Mouse (Mus musculus) heart, embryonic 15.5 days (tissue): ENCODE measurements around the gene Krt80. TPM values are rescaled to one million over a fixed set of nuclear protein-coding genes. Genes with fewer than 3 reads are reported as not detected.

ENCODE experiments used
- ATAC-seq: fragments of 200-750 bp; cut with Nextera tagmentation; replicated peaks from 2 replicates; pipeline ENCODE4 v1.8.0; 2017; ENCODE audit warnings: low read depth, moderate TSS enrichment; ENCODE audit not compliant: insufficient number of reproducible peaks, insufficient read depth, low FRiP score
- H3K27ac ChIP-seq: fragments of 300-500 bp; sonication (generic); 2 replicates; pipeline ENCODE4 v1.5.1; 2015; ENCODE audit warnings: mild to moderate bottlenecking, inconsistent platforms
- H3K27me3 ChIP-seq: fragments of 300-500 bp; sonication (generic); 2 replicates; pipeline ENCODE4 v1.6.1; 2015; ENCODE audit warnings: inconsistent platforms
- H3K36me3 ChIP-seq: fragments of 300-500 bp; sonication (generic); 2 replicates; pipeline ENCODE4 v1.6.1; 2015; ENCODE audit warnings: mild to moderate bottlenecking, inconsistent platforms
- H3K4me1 ChIP-seq: fragments of 300-500 bp; sonication (generic); replicated peaks from 2 replicates; pipeline ENCODE4 v1.6.1; 2015; ENCODE audit warnings: inconsistent platforms
- H3K4me2 ChIP-seq: fragments of 300-500 bp; sonication (generic); 2 replicates; pipeline ENCODE4 v1.6.1; 2015; ENCODE audit warnings: inconsistent platforms, mild to moderate bottlenecking, moderate library complexity
- H3K4me3 ChIP-seq: fragments of 300-500 bp; sonication (generic); 2 replicates; pipeline ENCODE4 v1.5.1; 2015; ENCODE audit warnings: mild to moderate bottlenecking, inconsistent platforms
- H3K9ac ChIP-seq: fragments of 300-500 bp; sonication (generic); 2 replicates; pipeline ENCODE4 v1.6.1; 2015; ENCODE audit warnings: mild to moderate bottlenecking, inconsistent platforms
- H3K9me3 ChIP-seq: fragments of 300-500 bp; sonication (generic); replicated peaks from 2 replicates; pipeline ENCODE4 v1.6.1; 2016; ENCODE audit warnings: inconsistent platforms
- WGBS: fragments of 180-500 bp; shearing (Covaris S2); methylation state at CpG from one replicate; pipeline ENCODE4 v1.1.7; 2015; ENCODE audit warnings: mixed read lengths; 5-methylcytosine and 5-hydroxymethylcytosine counted together
- microRNA counts: library from miRNA; unstranded; fragments of <30 nt; microRNA quantifications from one replicate; lab custom pipeline; 2016
- microRNA-seq: library from miRNA; unstranded; fragments of <30 nt; microRNA quantifications from one replicate; pipeline ENCODE4, GENCODE M21; 2016
- polyA plus RNA-seq: library from polyadenylated mRNA; unstranded; fragments of >200 nt; fragmentation: Nextera tagmentation; extraction: Ambion mirVana; gene quantifications from 2 replicates; pipeline ENCODE4 v1.2.1, GENCODE M21; 2015

Gene Krt80
- polyA plus RNA-seq, 1 experiment from 2014 or later, result 8.1 TPM

GRCm38 (mm10) chr15:101297988-101298387 is 72.0 kb downstream of the Krt80 start:
- Histone ChIP-seq H3K9me3 (no peaks in the 10 kb centered on the region), H3K4me1 (peaks cover 36% of the 10 kb centered on the region), H3K27ac (0 out of 2 replicates have a peak overlapping the region, but pooled peaks have one; percentile 7), H3K27me3 (no peaks in the 10 kb centered on the region), H3K9ac (no peak overlapping the region), H3K4me2 (0 out of 2 replicates have a peak overlapping the region, but pooled peaks have one; percentile 33), H3K4me3 (no peak overlapping the region), H3K36me3 (no peaks in the 10 kb centered on the region)
- no peak for ATAC-seq
- 36% methylated on average over 7 of the region's 7 CpGs for WGBS

MicroRNA genes within 50 kb of the gene (microRNA counts, 519-probe panel; counts per million panel counts)
- microRNA mmu-miR-1941-3p (lab: Ali Mortazavi, UCI) (2,297 counts per million, percentile 39 among the panel's probes with 10 or more counts), microRNA mmu-miR-1941-5p (lab: Ali Mortazavi, UCI) (1,124 counts per million, percentile 5 among the panel's probes with 10 or more counts)

Small RNA genes lying within 50 kb of the gene (microRNA-seq; reads per million reads assigned to microRNA genes)
- 1.3 reads per million for gene Mir1941

Other genes with a start within 250 kb of the Krt80 start
- gene Acvrl1, start 241.6 kb downstream of the Krt80 start, polyA plus RNA-seq, result 13.1 and 17.1 TPM in 2 replicates
- 5.8 and 6.9 TPM in 2 replicates for gene Acvr1b, start 196.1 kb downstream of the Krt80 start, polyA plus RNA-seq
- 3.3 and 5.0 TPM in 2 replicates for gene Grasp, start 146.0 kb downstream of the Krt80 start, polyA plus RNA-seq
- 10.6 and 12.5 TPM in 2 replicates for gene Nr4a1, start 115.9 kb downstream of the Krt80 start, polyA plus RNA-seq
- 52.0 and 59.9 TPM in 2 replicates for gene Atg101, start 85.9 kb downstream of the Krt80 start, polyA plus RNA-seq
- gene 6030408B16Rik, start 77.0 kb downstream of the Krt80 start, polyA plus RNA-seq, result 3.1 and 4.8 TPM in 2 replicates
- 17.4 and 28.2 TPM in 2 replicates for gene Krt7, start 40.9 kb upstream of the Krt80 start, polyA plus RNA-seq
- 0.15 TPM in 1 of 2 replicates, not detected in the other for gene Krt87, start 68.6 kb upstream of the Krt80 start, polyA plus RNA-seq
- gene Krt88, start 77.6 kb upstream of the Krt80 start, polyA plus RNA-seq, result not detected in 2 replicates
- not detected in 2 replicates for gene Krt81, start 93.6 kb upstream of the Krt80 start, polyA plus RNA-seq
- gene Krt86, start 103.3 kb upstream of the Krt80 start, polyA plus RNA-seq, result not detected in 2 replicates
- gene Krt83, start 121.3 kb upstream of the Krt80 start, polyA plus RNA-seq, result not detected in 2 replicates
- not detected in 2 replicates for gene Gm49425, start 147.1 kb upstream of the Krt80 start, polyA plus RNA-seq
- gene Krt84, start 162.7 kb upstream of the Krt80 start, polyA plus RNA-seq, result not detected in 2 replicates
- gene Krt82, start 180.5 kb upstream of the Krt80 start, polyA plus RNA-seq, result not detected in 2 replicates
- 0.09 TPM in 1 of 2 replicates, not detected in the other for gene Krt90, start 192.8 kb upstream of the Krt80 start, polyA plus RNA-seq
- gene Krt75, start 203.7 kb upstream of the Krt80 start, polyA plus RNA-seq, result 0.05 and 0.47 TPM in 2 replicates